Mouse (Mus musculus) heart, embryonic 14.5 days (tissue): ENCODE results near the gene Actn4. TPM values are rescaled to one million over a fixed set of nuclear protein-coding genes. Genes with fewer than 3 reads are reported as not detected.
"Not testable (repeated sequence)": the region's sequence is repeated elsewhere in the genome, so short reads cannot be mapped to it uniquely, and the experiment has no call there.

ENCODE experiments used
- ATAC-seq: fragments of 200-750 bp; cut with Nextera tagmentation; 2 replicates; pipeline ENCODE4 v1.8.0; 2017; ENCODE audit warnings: low read depth, moderate TSS enrichment; ENCODE audit not compliant: insufficient number of reproducible peaks, insufficient read depth, low FRiP score
- H3K27ac ChIP-seq, 2 experiments: fragments of 200-500 bp in 1 of 2; fragments of 300-500 bp in 1 of 2; sonication (generic) in 1 of 2; replicated peaks in 1 of 2; 2 replicates each; pipeline ENCODE4 v1.5.1; 2012 to 2014; ENCODE audit warnings: low read depth in 2 of 2, low read length in 2 of 2, control low read depth in 1 of 2, mild to moderate bottlenecking in 1 of 2, mixed read lengths in 1 of 2; ENCODE audit not compliant: control insufficient read depth in 1 of 2, insufficient read depth in 1 of 2
- H3K27me3 ChIP-seq: fragments of 300-500 bp; sonication (generic); 2 replicates; pipeline ENCODE4 v1.6.1; 2014; ENCODE audit warnings: mild to moderate bottlenecking, low read length, control low read depth; ENCODE audit not compliant: control insufficient read depth, insufficient read depth
- H3K36me3 ChIP-seq: fragments of 300-500 bp; sonication (generic); 2 replicates; pipeline ENCODE4 v1.6.1; 2014; ENCODE audit warnings: mild to moderate bottlenecking, control low read depth, low read length, mixed read lengths; ENCODE audit not compliant: control insufficient read depth, insufficient read depth
- H3K4me1 ChIP-seq, 2 experiments: fragments of 200-500 bp in 1 of 2; fragments of 300-500 bp in 1 of 2; sonication (generic) in 1 of 2; 2 replicates each; pipeline ENCODE4 v1.6.1; 2012 to 2014; ENCODE audit warnings: low read length in 2 of 2, control low read depth in 1 of 2, mixed read lengths in 1 of 2; ENCODE audit not compliant: control insufficient read depth in 2 of 2, insufficient read depth in 2 of 2
- H3K4me2 ChIP-seq: fragments of 300-500 bp; sonication (generic); 2 replicates; pipeline ENCODE4 v1.6.1; 2014; ENCODE audit warnings: mild to moderate bottlenecking, low read length
- H3K4me3 ChIP-seq, 2 experiments: fragments of 200-500 bp in 1 of 2; fragments of 300-500 bp in 1 of 2; sonication (generic) in 1 of 2; 2 replicates each; pipeline ENCODE4 v1.5.1; 2012 to 2014; ENCODE audit warnings: low read length in 2 of 2, mild to moderate bottlenecking in 2 of 2, control low read depth in 1 of 2, low read depth in 1 of 2, moderate library complexity in 1 of 2; ENCODE audit not compliant: control insufficient read depth in 1 of 2, insufficient read depth in 1 of 2
- H3K9ac ChIP-seq: fragments of 300-500 bp; sonication (generic); 2 replicates; pipeline ENCODE4 v1.6.1; 2014; ENCODE audit warnings: mild to moderate bottlenecking, low read length
- H3K9me3 ChIP-seq: fragments of 300-500 bp; sonication (generic); 2 replicates; pipeline ENCODE4 v1.6.1; 2016; ENCODE audit warnings: low read length, control low read depth; ENCODE audit not compliant: control insufficient read depth
- WGBS: fragments of 180-500 bp; shearing (Covaris S2); extraction: QIAGEN DNeasy Blood & Tissue Kit; methylation state at CpG from one replicate; pipeline ENCODE4 v1.1.7; 2014; 5-methylcytosine and 5-hydroxymethylcytosine counted together
- polyA plus RNA-seq: library from polyadenylated mRNA; unstranded; fragments of >200 nt; fragmentation: Nextera tagmentation; extraction: Ambion mirVana; gene quantifications from 2 replicates; pipeline ENCODE4 v1.2.1, GENCODE M21; 2014

The Actn4 gene
- polyA plus RNA-seq, 1 experiment from 2014 or later, result 221 TPM

DNA sequence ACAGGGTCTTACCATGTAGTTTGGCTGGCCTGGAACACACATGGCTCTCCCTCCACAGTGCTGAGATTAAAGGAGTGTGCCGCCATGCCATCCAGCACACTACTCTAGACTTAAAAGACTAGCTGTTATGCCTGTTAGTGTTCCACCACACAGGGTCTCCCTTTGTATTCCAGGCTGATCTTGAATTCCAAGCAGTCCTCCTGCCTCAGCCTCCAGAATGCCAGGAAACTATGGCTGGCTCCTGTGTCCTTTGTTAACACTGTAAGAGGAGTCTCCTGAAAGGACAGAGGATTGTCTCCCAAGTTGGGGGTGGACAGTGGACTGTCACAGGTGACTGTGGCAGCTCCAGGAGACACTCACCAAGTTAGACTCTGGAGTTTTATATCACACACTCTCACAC is 7.1 kb upstream of the Actn4 start:
- H3K4me1 ChIP-seq, result peaks cover 20 to 25% of the 10 kb centered on the region in 2 experiments
- no peak overlapping the region for H3K4me2 ChIP-seq
- no peak overlapping the region for H3K9ac ChIP-seq
- H3K4me3 ChIP-seq, result no peak overlapping the region
- H3K27me3 ChIP-seq, result no peaks in the 10 kb centered on the region
- WGBS, result 81% methylated on average over 1 of the region's 1 CpGs
- H3K9me3 ChIP-seq, result no peaks in the 10 kb centered on the region
- no peak overlapping the region for H3K27ac ChIP-seq
- no peak for ATAC-seq
- peaks cover 35% of the 10 kb centered on the region for H3K36me3 ChIP-seq

DNA sequence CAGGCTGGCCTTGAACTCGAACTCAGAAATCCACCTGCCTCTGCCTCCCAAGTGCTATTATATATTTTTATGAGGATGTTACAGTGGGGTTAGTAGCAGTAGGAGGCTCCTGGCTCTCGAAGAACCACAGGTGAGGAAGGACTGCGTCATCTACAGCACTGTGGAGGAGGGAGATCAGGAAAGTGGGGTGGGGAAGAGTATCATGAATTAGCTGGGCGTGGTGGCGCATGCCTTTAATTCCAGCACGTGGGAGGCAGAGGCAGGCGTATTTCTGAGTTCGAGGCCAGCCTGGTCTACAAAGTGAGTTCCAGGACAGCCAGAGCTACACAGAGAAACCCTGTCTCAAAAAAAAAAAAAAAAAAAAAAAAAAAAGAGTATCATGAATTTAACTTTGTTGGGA is 6.0 kb upstream of the Actn4 start:
- H3K4me3 ChIP-seq, result not testable (repeated sequence)
- WGBS, result 92% methylated on average over 8 of the region's 8 CpGs

DNA sequence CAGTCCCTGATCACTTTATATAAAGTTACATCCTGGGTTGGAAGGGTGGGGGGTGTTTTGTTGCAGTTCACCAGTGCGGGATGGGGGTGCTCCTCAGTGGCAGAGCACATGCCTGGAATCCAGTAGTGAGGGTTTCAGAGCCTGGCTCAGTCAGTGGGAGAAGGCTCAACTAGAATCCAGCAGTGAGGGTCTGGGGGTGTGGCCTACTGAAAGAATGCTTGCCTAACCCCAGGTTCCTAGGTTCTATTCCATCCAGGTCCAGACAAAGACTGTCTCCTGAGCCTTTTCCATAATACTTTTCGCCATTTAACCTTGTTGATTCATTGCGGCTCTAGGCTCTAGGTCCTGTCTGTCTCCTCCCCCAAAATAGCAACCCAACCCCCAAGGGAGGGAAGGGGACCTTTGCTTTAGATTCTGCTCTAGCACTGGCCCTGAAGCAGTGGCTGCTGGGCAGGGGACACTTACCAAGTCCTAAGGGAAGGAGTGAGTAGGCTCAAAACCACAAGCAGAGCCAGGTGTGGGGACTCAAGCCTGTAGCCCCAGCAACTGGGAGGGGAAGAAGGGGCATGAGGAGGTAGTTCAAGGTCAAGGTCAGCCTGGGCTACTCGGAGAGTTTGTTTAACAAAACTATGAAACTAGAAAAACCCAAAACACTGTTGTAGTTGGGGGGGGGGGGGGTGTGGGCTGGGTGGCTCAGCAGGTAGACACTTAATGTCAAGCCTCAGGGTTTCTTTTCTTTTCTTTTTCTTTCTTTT is 4.8 kb upstream of the Actn4 start:
- no peak for ATAC-seq
- Histone ChIP-seq H3K4me1 (peaks cover 18 to 21% of the 10 kb centered on the region in 2 experiments; a peak in 3 of 4 replicates), H3K36me3 (peaks cover 22% of the 10 kb centered on the region), H3K9ac (0 out of 2 replicates have a peak overlapping the region, but pooled peaks have one; percentile 38), H3K4me2 (no peak overlapping the region), H3K4me3 (no peak overlapping the region), H3K27ac (peak overlapping the region in 1 of 2 experiments; percentile 11; a peak in 1 of 4 replicates), H3K9me3 (no peaks in the 10 kb centered on the region), H3K27me3 (no peaks in the 10 kb centered on the region)
- 62% methylated on average over 4 of the region's 4 CpGs for WGBS

More for the DNA sequence above, 6.0 kb upstream of the Actn4 start:
- peaks cover 20 to 25% of the 10 kb centered on the region in 2 experiments for H3K4me1 ChIP-seq
- H3K27ac ChIP-seq, ATAC-seq, H3K4me2 ChIP-seq, H3K9ac ChIP-seq, H3K27me3 ChIP-seq, H3K9me3 ChIP-seq: not testable (repeated sequence)
- peaks cover 24% of the 10 kb centered on the region for H3K36me3 ChIP-seq

DNA sequence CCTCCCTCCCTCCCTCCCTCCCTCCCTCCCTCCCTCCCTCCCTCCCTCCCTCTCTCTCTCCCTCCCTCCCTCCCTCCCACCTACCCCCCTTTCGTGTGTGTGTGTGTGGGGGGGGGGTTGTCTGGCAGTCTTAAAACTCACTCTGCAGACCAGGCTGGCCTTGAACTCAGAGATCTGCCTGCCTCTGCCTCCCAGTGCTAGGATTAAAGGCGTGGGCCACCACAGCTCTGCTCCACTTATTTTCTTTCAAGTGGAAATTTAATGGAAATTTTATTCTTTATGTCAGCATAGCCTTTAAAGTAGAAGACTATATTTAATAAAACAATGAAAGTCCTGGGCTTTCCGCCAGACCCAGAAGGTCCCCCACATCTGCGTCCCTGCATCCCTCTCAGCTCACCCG is 4.0 kb upstream of the Actn4 start:
- ATAC-seq, result no peak
- H3K4me3 ChIP-seq, result no peak overlapping the region
- no peaks in the 10 kb centered on the region for H3K9me3 ChIP-seq
- H3K4me2 ChIP-seq, result no peak overlapping the region
- H3K36me3 ChIP-seq, result peaks cover 15% of the 10 kb centered on the region
- WGBS, result 73% methylated on average over 4 of the region's 5 CpGs
- H3K27me3 ChIP-seq, result no peaks in the 10 kb centered on the region
- 0 out of 2 replicates have a peak overlapping the region, but pooled peaks have one; percentile 38 for H3K9ac ChIP-seq
- peaks cover 11 to 14% of the 10 kb centered on the region in 2 experiments; a peak in 3 of 4 replicates for H3K4me1 ChIP-seq
- no peak overlapping the region for H3K27ac ChIP-seq

DNA sequence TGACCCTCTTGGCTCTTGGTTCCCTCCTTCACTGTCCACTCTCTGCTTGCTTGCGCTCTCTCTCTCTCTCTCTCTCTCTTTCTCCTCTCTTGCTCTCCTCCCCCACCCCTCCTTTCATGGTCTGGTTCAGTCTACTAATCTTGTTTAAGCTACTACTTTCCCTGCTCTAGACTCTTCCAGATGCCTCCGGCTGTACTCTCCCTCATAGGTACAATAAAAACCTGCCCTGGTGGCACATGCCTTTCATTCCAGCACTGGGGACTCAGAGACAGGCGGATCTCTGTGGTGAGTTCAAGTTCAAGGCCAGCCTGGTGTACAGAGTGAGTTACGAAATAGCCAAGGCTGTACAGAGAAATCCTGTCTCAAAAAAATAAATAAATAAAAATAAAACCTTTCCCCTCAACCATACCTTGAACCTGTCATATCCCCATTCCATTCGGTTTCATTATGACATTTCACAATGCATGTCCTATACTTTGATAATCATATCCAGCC is 3.3 kb upstream of the Actn4 start:
- no peak overlapping the region for H3K9ac ChIP-seq
- H3K36me3 ChIP-seq, result peaks cover 7% of the 10 kb centered on the region
- peaks cover 11 to 12% of the 10 kb centered on the region in 2 experiments; a peak in 3 of 4 replicates for H3K4me1 ChIP-seq
- 80% methylated on average over 5 of the region's 5 CpGs for WGBS
- H3K4me3 ChIP-seq, result no peak overlapping the region
- H3K4me2 ChIP-seq, result no peak overlapping the region
- H3K27me3 ChIP-seq, result no peaks in the 10 kb centered on the region
- no peaks in the 10 kb centered on the region for H3K9me3 ChIP-seq
- ATAC-seq, result no peak
- H3K27ac ChIP-seq, result no peak overlapping the region

DNA sequence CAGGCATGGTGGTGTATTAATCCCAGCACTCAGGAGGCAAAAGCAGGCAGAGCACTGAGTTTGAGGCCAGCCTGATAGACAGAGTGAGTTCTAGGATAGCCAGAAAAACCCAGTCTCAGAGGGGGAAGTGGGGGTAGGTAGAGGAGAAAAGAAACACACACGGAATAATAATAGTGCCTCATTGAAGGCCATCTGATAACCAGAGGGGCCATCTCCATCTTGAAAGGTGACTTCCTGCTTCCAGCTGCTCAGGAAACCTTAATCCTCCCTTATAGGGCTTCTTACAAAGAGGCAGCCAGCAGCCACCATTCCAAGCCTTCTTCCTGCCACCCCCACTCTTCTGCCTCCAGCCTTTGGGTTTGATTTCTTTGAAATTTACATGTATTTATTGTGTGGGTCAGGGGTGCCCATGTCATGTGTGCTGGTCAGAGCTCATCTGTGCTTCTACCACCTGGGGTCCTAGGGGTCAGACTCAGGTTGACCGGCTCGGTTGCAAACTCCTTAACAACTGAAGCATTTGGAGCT is 1.3 kb upstream of the Actn4 start:
- Histone ChIP-seq H3K4me2 (no peak overlapping the region), H3K4me1 (peaks cover 4 to 18% of the 10 kb centered on the region in 2 experiments), H3K27ac (peak overlapping the region; percentile 27 to 88; a peak in 3 of 4 replicates), H3K9me3 (no peaks in the 10 kb centered on the region), H3K27me3 (no peaks in the 10 kb centered on the region), H3K9ac (no peak overlapping the region), H3K4me3 (no peak overlapping the region), H3K36me3 (peaks cover 6% of the 10 kb centered on the region; the same call in 1 of the 2 replicates)
- no peak for ATAC-seq
- 67% methylated on average over 3 of the region's 3 CpGs for whole genome bisulfite sequencing

DNA sequence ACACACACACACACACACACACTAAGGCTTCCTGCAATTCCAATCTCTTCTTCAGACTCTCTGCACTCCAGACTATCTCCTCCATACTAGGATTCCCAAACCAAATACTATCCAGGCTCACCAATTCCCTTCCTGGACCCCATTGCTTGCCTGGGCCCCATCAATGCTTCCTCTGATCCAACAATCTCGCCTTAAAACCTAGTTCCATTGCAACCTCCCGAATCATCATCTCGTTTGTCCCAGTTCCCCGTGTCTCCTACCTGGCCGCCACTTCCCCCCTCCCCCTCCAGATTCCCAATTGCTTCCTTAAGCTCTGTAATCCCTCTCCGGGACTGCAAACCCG is 585 bp downstream of the Actn4 start:
- H3K4me2 ChIP-seq, result peak overlapping the region; percentile 88
- H3K4me3 ChIP-seq, result peak overlapping the region; percentile 96 to 100
- no peaks in the 10 kb centered on the region for H3K27me3 ChIP-seq
- H3K36me3 ChIP-seq, result peaks cover 10% of the 10 kb centered on the region; the same call in 1 of the 2 replicates
- peak overlapping the region; percentile 88 to 89 for H3K27ac ChIP-seq
- peaks cover 7 to 37% of the 10 kb centered on the region in 2 experiments for H3K4me1 ChIP-seq
- no peak for ATAC-seq
- no peaks in the 10 kb centered on the region for H3K9me3 ChIP-seq
- WGBS, result 0% methylated on average over 7 of the region's 7 CpGs
- peak overlapping the region; percentile 99 for H3K9ac ChIP-seq
